Mouse (Mus musculus): ENCODE data around the gene Rhebl1.
"Not testable (repeated sequence)": the region's sequence is repeated elsewhere in the genome, so short reads cannot be mapped to it uniquely, and the experiment has no call there.

Rhebl1 gene

DNA sequence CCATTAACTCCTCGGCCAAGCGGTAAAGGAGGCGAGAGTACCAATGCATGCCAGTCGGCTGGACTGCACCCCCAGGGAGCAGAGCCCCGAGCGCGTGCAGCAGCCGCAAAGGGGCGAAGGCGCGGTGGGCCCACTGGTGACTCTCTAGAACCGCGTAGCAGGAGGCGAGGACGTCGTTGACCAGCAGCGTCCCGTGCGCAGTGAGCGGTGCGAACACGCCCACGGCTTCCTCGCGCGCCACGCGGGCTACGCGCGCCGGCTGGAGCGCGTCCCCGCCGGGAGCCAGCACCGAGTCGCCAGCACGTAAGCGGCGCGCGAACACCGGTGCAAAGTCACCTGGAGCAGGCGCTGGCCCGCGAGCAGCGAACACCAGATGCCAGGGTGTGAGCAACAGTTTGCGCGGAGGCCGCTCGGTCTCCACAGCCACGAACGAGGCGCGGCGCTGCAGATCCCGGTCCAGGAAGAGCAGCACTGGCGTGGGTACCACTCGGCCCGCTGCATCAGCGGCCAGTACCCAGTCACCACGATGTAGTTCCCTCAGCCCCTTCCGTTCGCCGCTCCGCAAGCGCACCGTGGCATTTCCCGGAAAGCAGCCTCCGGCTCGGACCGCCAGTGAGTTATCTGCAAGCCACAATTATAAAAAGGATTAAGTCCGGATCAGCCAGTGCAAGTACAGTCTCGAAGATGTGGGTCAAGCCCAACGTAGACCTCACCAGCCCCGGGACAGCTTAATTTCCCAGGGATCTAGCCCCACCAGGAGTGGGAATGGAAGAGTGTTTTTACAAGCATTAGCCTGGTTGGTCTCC, at the start of gene Rhebl1:
Gene Rhebl1 (minus strand): TSS at position 601 of the 806 bp plus-strand sequence.
- DNase-seq (ENCODE audit: low spot score), result no peak

DNA sequence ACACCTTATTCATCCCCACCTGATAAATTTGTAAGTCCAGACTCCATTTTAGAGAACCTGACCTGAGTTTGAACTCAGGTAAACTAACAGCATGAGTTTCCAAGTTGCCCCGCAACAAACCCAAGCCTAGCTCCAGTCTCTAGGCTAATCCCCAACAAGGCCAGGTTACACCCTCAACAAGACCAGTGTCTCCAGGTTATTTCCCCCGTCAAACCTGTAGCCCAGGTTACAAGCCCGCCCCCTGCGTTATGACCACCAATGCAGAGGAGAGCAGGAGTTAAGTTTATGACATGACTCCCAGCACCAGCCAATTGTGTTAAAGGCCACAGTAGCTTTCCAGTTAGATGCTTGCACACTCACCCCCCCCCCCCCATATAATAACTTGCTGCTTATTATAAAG, 48.8 kb upstream of the Rhebl1 start:
- DNase-seq (ENCODE audit: low spot score), result no peak

DNA sequence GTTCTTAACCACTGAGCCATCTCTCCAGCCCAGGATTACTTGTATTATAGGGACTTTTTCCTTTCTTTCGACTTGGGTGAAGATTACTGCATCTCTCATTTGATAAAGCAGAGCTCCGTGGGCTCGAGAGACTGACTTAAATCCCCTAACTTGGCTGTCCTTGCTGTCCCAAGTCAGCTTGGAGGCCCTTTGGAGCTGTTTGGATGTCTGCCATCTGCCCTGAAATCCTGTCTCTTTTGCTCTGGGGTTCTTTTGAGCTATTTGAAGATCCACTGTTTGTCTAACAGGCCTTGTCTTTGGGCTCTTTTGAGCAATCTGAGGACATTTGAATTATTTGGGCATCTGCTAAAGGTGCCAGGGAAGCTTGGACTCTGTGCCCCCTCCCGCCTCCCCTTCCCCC, 47.7 kb upstream of the Rhebl1 start:
- DNase-seq (ENCODE audit: low spot score), result no peak

DNA sequence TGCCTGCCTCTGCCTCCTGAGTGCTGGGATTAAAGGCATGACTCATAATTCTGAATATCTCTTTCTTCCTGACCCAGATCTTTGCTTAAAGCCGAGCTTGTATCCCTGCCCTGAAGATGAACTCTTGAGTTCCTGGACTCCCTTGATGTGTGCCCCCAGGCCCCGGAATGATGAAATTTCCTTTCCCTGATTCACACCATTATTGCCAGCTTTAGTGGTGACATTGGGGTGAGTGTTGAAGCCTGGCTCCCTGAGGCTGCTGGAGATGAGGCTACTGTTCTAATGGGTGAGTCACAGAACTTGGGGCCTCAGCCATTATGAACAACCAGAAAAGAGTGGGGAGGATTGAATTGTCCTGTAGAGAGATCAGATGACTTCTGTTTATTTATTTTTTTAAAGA, 47.2 kb upstream of the Rhebl1 start:
- no peak for DNase-seq (ENCODE audit: low spot score)

DNA sequence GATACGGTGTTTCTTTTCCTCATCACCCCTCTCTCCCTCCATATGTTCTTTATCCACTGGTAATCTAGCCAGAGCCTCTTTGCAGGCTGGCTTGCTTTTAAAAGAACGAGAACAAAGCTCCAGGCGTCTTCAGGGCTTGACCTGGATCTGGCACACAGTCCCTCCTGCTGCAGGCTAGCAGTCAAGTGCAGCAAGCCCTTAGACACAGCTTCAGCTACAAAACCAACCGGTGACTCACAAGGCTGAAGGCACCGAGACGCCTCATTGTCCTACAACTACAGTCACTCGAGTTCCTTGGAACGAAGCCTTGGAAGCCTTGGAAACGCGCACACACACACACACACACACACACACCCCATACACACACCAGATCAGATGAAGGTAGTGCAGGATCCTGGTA, 46.5 kb upstream of the Rhebl1 start:
- DNase-seq (ENCODE audit: low spot score), result no peak

DNA sequence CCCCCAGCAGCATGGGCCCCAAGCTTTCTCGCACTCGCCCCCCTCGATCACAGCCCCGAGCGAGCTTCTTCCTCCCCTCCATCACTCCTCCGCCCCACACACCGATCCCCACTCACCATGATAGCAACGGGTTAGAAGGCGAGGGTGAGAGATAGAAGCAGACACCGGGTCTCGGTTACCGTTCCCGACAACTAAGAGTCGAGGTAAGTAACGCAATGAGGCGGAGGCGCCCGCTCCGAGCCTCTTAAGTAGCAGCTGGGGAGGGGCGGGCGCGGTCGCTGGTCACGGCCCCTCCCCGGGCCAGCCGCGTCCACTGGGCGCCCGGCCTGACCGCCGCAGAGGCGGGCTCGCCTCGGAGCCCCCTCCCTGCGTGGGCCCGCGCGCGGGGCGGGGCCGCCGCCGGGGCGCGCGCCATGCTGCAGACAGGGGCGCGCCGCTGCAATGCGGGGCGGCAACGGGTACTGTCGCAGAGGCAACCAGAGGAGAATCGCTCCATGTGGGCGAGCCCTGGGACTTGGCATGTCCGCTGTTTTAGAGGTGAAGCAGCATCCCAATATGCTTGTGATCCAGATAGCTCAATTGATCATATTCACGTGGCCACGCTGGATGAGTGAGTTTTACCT, 40.0 kb upstream of the Rhebl1 start, which contains the start of gene Tuba1b:
Gene Tuba1b (minus strand): TSS at position 349 of the 623 bp plus-strand sequence.
- DNase-seq (ENCODE audit: low spot score), result peak; percentile 84

DNA sequence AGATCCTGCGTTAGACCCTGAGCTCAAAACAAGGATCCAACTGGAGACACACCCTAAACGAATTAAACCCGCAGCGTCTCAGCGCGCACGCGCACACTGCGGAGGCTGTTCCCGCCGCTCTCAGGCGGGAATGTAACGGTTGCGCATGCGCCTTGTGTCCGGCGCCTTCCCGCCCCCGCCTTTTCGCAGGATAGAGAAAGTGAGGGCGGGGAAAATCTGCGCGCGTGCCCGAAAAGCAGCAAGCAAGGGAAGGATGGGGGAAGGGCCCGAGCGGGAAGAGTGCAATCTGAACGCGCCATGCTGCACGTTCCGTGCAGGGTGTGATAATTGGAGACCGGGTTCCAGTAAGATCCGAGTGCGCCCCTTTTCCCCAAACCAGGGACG, 39.5 kb upstream of the Rhebl1 start:
- peak; percentile 84 for DNase-seq (ENCODE audit: low spot score)

DNA sequence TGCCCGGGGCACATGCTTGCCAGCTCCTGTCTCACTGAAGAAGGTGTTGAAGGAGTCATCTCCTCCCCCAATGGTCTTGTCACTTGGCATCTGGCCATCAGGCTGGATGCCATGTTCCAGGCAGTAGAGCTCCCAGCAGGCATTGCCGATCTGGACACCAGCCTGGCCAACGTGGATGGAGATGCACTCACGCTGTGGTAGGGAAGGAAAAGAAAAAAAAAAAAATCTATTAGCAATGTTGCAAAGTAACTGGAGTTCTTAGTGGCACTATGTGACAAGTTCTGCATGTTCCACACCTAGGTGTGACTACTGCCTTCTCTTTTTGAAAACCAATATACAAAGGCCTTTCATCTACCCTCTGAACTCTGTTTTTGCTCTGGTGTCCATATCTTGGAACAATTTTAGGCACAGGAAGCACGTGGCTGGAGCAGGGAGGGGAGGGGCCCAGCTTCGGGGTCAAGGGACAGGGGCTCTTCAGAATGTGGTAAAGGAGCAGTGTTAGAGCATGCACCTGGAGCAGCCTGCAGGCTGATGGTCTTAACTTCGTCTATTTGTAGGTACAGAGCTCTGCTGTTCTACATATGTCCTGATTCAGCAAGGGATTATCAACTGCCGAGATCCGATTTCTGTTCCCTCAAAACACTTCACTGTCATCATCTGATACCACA, 38.8 kb upstream of the Rhebl1 start:
- DNase-seq (ENCODE audit: low spot score), result not testable (repeated sequence)

DNA sequence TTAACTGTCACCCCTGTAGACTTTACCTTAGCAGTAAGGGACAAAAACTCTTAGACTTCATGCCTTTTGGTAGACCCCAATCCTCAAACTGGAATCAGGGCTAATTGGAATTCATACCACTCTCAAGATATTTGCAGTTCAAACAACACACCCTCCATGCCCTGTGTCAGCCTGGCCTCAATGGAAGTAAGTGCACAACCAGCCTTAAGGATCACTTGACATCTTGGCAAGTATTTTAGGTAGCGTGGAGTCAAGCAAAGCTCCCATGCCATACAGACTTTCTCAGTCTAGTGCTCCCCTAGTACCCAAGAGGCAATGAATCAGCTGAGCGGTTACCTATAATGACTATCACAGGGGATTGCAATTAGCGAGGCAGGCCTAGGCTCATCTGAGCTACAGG, 36.7 kb upstream of the Rhebl1 start:
- no peak for DNase-seq (ENCODE audit: low spot score)

DNA sequence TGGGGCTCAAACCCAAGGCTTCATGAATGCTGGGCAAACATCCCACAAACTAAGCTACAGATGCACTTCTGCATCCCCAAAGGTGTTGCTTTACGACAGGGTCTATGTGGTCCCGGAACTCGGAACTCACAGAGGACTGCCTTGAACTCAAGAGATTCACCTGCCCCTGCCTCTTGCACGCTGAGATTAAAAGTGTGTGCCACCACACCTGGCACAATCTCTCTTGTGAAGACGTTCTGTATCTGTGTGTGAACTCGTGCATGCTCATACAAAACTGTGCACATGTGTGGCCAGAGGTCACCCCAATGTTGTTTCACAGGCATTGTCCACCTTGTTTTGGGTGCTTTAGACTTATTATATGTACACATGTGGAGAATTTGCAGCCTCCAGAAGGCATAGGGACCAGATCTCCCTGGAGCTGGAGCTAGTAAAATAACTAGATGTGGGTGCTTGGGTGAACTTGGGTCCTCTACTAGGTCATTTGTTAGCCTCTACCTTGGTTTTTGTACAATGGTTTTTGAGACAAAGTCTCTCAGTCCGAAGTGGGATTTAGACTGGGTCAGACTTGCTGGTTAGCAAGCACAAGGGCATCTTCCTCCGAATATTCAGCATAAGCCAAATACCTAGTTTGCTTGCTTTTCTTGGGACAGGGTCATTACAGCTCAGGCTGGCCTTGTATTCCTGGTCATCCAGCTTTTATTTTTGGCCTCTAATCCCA, 35.8 kb upstream of the Rhebl1 start:
- DNase-seq (ENCODE audit: low spot score), result no peak

DNA sequence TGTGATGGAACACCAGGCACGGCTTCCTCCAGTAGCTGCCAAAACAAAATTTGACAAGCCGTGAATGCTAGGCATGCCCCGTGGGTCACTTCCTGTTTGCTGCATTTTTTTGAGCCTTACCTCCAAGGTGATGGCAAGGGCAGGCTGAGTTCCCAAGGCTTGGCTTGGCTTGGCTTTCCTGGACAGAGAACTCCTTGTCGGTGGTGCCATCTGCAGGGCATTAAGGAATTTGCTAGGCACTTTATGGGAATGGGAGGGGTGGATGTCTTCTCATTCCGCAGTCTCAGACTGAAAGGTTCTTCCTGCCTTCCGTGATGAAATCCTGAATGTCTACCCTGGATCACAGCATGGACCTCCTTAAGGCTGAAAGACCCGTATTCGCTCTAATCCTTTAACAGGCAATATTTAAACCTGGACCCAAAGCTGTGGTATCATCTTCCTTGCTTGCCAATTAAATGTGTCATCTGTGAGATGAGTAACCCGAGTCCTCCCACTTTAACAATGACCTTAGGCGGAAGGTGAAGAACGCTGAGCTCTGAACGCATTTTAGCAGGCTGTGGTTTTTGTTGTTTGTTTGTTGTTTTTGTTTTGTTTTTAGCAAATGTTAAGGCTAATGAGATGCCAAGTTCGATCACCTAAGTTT, 34.4 kb upstream of the Rhebl1 start:
- DNase-seq (ENCODE audit: low spot score), result no peak

DNA sequence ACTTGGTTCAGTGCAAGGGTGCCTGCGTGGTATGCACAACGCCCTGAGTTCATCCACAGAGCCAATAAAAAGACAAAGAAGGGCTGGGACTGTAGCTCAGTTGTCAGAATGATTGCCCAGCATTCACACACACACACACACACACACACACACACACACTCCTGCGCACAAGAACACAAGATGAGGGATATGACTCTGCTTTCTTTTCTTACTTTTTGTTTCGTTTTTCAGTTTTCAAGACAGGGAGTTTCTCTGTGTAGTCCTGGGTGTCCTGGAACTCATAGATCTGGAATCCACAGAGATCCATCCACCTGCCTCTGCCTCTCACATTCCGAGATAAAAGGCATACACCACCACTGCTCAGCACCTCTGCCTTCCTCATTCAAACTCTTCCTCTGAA, 33.2 kb upstream of the Rhebl1 start:
- no peak for DNase-seq (ENCODE audit: low spot score)

DNA sequence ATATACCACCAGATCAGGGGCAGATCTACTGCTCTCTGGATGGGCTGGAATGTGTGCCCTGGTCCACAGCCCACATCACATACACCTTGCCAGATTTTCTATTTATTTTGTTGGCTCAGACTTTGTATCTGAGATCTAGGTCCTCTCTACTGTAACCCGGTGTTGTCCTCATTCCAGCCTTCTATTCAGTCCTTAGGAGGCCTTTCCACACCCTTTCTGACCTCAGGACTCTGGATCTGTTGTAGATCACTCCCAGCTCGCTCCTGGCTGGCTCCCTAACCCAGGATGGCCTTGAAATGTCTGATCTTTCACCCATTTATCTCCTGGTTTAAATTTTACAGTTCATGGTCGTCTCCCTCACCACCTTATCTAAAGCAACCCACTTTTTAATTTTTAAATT, 30.3 kb upstream of the Rhebl1 start:
- no peak for DNase-seq (ENCODE audit: low spot score)

DNA sequence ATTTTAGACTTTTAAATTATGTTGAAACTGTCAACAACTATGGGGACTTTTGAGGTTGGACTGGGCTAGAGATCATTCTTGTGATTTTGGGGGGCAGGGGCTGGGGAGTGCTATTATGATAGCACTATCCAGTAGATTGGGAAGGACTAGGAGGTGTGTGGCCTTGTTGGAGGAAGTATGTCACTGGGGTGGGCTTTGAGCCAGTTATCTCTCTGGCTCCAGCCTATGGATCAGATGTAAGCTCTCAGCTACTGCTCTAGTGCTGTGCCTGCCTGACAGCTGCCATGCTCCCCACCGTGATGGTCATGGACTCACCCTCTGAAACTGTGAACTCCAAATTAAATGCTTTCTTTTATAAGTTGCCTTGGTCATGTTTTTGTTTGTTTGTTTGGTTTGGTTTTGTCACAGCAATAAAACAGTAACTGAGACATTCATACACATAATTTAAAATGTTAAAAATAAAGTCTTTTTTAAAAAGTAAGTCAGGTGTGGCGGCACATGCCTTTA, 28.7 kb upstream of the Rhebl1 start:
- no peak for DNase-seq (ENCODE audit: low spot score)

DNA sequence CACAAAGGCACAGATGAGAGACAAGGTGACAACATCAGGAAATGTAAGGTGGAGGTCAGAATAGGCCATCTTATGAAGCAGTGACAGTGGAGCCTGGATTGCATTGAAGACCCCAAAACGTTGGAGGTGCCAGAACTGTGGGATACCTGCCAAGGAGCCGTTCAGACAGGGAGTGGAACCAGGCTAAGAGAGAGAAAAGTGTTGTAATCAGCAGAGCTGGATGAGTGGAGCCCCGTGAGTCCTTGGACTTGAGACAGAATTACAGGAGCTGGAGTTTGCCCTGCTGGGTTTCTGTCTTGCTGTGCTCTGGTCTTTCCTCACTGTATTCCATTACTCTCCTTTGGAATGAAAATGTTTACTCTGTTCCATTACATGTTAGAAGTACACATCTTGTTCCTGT, 28.2 kb upstream of the Rhebl1 start:
- no peak for DNase-seq (ENCODE audit: low spot score)

DNA sequence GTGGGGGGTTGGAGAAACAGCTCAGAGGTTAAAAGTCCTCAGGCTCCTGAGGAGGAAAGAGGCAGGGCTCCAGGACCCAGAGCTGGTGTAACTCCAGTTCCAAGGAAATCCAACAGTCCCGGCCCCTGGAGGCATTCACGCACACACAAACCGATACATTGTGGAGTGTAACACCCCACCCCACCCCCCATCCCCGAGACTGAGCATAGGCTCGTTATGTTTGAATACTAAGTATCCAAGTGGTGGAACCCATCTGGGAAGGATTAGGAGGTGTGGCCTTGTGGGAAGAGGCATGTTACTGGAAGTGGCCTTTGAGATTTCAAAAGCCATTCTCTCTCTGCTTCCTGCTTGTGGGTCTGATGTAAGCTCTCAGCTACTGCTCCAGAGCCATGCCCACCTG, 27.2 kb upstream of the Rhebl1 start:
- DNase-seq (ENCODE audit: low spot score), result no peak

DNA sequence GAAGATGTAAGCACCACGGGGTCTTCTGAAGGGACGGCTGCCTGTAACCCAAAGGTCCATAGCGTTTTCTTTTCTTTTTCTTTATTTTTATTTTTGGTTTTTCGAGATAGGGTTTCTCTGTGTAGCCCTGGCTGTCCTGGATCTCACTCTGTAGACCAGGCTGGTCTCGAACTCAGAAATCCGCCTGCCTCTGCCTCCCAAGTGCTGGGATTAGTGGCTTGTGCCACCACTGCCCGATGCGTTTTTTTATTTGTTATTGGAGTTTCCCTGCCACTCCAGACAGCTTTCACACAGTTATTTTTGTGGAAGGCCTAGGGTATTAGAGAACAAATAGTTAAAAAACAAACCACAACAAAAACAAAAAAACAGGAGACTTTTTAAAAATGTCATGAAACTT, 24.2 kb upstream of the Rhebl1 start:
- not testable (repeated sequence) for DNase-seq (ENCODE audit: low spot score)

DNA sequence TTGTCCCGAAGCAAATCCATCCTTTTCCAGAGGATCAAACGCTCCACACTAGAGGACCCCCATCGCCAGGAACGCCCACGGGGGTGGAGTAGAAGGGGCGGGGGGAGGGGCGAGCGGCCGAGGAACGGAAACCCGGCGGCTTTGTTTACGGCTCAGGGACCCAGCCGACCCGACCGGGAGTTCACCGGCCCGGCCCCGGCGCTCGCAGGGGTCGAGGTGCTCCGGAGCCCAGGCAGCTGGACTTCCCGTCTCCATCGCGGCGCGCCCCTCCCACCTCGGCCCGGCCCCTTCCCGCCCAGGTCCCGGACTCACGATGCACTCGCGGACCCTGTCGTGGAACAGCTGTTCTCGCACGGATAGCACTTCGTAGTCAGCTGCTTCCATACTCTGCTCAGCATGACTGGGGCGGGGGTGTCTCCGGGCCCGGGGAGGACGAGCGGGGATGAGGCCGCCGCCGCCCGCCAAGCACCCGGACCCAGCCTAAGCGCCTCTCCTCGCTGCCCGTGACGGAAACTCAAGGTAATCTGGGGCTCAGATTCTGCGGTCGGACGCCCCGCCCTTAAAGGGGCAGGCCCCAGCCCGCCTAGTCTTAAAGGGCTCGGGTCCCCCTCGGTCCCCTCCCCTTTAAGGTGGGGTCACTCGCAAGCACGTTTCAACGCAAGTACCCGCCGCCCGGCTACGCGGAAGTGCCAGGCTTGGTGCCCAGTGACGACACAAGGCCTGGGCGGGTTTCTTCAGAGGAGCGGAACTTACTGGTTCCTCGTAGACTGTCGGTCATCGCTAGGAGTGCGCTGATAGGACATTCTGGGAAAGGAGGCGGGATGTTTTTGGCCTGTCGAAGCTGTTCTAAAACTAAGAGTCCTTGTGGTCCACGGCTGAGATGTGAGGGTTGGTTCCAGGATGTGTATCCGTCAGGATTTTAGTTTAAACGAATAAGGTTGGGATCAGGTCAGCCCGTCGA, 23.5 kb upstream of the Rhebl1 start, which contains the start of gene Lmbr1l:
Gene Lmbr1l (minus strand): TSS at position 694 of the 961 bp plus-strand sequence.
- peak; percentile 95 for DNase-seq (ENCODE audit: low spot score)

DNA sequence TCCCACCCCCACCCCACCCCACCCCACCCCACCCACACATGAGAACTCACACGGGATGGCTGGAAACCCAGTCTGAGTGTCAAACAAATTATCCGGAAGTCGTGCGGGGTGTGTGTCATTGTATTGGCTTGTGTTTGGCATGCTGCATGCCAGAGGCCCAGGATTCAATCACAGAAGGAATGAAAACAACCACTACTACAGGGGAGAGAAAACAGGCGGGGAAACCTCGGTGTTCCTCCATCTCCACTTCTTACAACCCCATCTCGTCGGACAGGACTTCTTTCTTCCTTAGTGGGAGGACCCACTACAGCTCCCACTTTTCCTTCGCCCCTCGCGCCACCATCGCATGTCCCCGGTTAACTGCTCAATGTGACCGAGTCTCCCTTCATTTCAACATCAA, 22.8 kb upstream of the Rhebl1 start:
- DNase-seq (ENCODE audit: low spot score), result no peak

DNA sequence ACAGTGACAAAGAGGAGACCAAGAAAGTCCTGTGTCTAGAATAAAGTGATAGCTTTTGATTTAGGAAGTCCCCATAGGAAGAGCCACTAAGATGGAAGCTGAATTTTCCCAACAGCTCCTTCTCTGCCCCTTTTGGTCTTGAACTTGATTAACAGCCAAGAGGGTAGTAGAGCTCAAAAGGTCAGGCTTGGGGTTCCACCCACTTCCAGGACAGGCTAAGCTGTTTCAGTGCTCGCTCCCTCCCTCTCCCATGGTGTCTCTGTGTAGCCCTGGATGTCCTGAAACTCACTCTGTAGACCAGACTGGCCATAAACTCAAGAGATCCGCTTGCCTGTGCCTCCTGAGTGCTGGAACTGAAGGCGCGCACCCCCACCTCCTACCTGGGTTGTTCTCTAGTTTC, 21.7 kb upstream of the Rhebl1 start:
- DNase-seq (ENCODE audit: low spot score), result no peak

DNA sequence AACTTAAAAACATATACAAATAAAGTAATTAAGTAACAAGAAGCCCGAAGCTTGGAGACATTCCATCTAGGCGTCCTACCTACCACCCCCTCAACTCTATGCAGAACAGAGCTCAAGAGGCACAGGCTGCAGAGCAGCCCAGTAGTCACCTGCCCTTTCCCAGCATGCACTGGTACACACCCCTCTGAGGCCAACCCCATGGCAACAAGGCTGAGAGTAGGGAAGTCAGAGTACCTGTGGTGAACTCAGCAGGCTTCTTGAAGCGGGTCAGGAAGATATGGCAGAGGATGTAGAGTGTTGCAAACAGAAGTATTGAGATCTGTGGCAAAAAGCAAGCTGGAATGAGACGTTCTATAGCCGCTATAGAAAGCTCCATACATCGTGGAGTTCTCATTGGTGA, 20.6 kb upstream of the Rhebl1 start:
- no peak for DNase-seq (ENCODE audit: low spot score)
